ENCODE assay signal across 8 mouse cellular contexts in genomic region chr15:78931577-78931976, GRCm38 (mm10). TPM values are rescaled to one million over a fixed set of nuclear protein-coding genes. Genes with fewer than 3 reads are reported as not detected.
DNase-seq lines count a peak whose midpoint lies in the region; ATAC-seq and TF ChIP-seq lines count a peak whose summit lies in the region.

No protein-coding gene starts in this region.

- H3K4me1 ChIP-seq in liver, embryonic 14.5 days (replicated peaks; ENCODE audit: control insufficient read depth in 2 of 2, insufficient read depth in 2 of 2, low read length in 1 of 2) = peaks cover 31 to 34% of the 10 kb centered on the region in 2 experiments

- H3K36me3 ChIP-seq in liver, embryonic 14.5 days (replicated peaks; ENCODE audit: control insufficient read depth, insufficient read depth, low read depth) = no peaks in the 10 kb centered on the region; the same call in 1 of the 2 replicates

- no peak overlapping the region for H3K9ac ChIP-seq in liver, embryonic 14.5 days (replicated peaks)

- peak; percentile 38 for ATAC-seq in liver, embryonic 14.5 days (ENCODE audit: insufficient read depth)

- intact Hi-C loops in left cerebral cortex, postnatal 10 days (cut with DNase I) = no loop called here

- no peaks in the 10 kb centered on the region for H3K9me3 ChIP-seq in liver, embryonic 14.5 days (ENCODE audit: control insufficient read depth, low read length)

- peak; percentile 98 for TF ChIP-seq CTCF in liver, embryonic 14.5 days (IDR thresholded peaks at IDR 0.05; ENCODE audit: low read depth)

- TF ChIP-seq EP300 in liver, embryonic 14.5 days (IDR thresholded peaks at IDR 0.05; ENCODE audit: low read depth) = no peak; the same call in 1 of the 2 replicates

- peak; percentile 52 for DNase-seq in cerebellum, adult 11-12 months
- DNase-seq in cerebellum, adult 9-11 months = no peak
- peak; percentile 41 to 59 for DNase-seq in spleen, adult 18-20 months
- no peak for DNase-seq in spleen, adult 12 weeks (ENCODE audit: low spot score)
- peak; percentile 49 for DNase-seq in gastrocnemius, postnatal 25 days
- DNase-seq in liver, embryonic 14.5 days (ENCODE audit: low read depth in 3 of 3, low spot score in 3 of 3) = peak in 2 of 3 experiments; percentile 67 to 75
- peak; percentile 65 to 67 for DNase-seq in spleen, postnatal 36 days (ENCODE audit: low spot score in 2 of 2)
- no peak for DNase-seq in left cerebral cortex, postnatal 10 days (ENCODE audit: extremely low spot score in 1 of 2, low spot score in 2 of 2)

- H3K27me3 ChIP-seq in liver, embryonic 14.5 days (ENCODE audit: control insufficient read depth, insufficient read depth, low read length) = no peaks in the 10 kb centered on the region

- no peak overlapping the region for H3K4me2 ChIP-seq in liver, embryonic 14.5 days (ENCODE audit: low read depth)

- peak overlapping the region; percentile 54 for H3K27ac ChIP-seq in liver, embryonic 14.5 days

- WGBS in liver, embryonic 14.5 days (ENCODE audit: insufficient replicate concordance) = 7% methylated on average over 3 of the region's 3 CpGs

- H3K4me3 ChIP-seq in liver, embryonic 14.5 days (ENCODE audit: insufficient read depth in 1 of 2, low read depth in 2 of 2, low read length in 2 of 2) = no peak overlapping the region

RNA-seq across cellular contexts. Expression of gene Nol12, which starts 3.2 kb away (rescaled TPM):
- total RNA-seq in gastrocnemius, postnatal 25 days (2021) = 10 to 100 TPM; 22.2 to 23.1 TPM
- 7.9 and 17.5 TPM in 2 replicates for polyA plus RNA-seq in liver, embryonic 14.5 days (2012; rRNA removed)
- 31.9 and 32.7 TPM in 2 replicates for polyA plus RNA-seq in liver, embryonic 14.5 days (2014; fragmentation: Nextera tagmentation; extraction: Ambion mirVana)
- total RNA-seq in left cerebral cortex, postnatal 10 days (2021) = 10 to 100 TPM; 40.9 to 41.4 TPM

RNA-seq across cellular contexts. Expression of gene Lgals1, which starts 5.1 kb away (rescaled TPM):
- total RNA-seq in gastrocnemius, postnatal 25 days (2021) = 100 to 1,000 TPM; 224 to 270 TPM
- 447 and 459 TPM in 2 replicates for polyA plus RNA-seq in liver, embryonic 14.5 days (2012; rRNA removed)
- polyA plus RNA-seq in liver, embryonic 14.5 days (2014; fragmentation: Nextera tagmentation; extraction: Ambion mirVana) = 641 and 675 TPM in 2 replicates
- 10 to 100 TPM; 24.1 to 25.3 TPM for total RNA-seq in left cerebral cortex, postnatal 10 days (2021)

RNA-seq across cellular contexts. Expression of gene Triobp, which starts 15.9 kb away (rescaled TPM):
- 10 to 100 TPM; 35.3 to 42.2 TPM for total RNA-seq in gastrocnemius, postnatal 25 days (2021)
- 16.1 and 17.0 TPM in 2 replicates for polyA plus RNA-seq in liver, embryonic 14.5 days (2012; rRNA removed)
- polyA plus RNA-seq in liver, embryonic 14.5 days (2014; fragmentation: Nextera tagmentation; extraction: Ambion mirVana) = 12.3 and 13.6 TPM in 2 replicates
- total RNA-seq in left cerebral cortex, postnatal 10 days (2021) = 10 to 100 TPM; 31.7 to 37.6 TPM

RNA-seq across cellular contexts. Expression of gene Pdxp, which starts 17.9 kb away (rescaled TPM):
- 1 to 10 TPM; 2.3 TPM for total RNA-seq in gastrocnemius, postnatal 25 days (2021)
- 9.3 and 9.7 TPM in 2 replicates for polyA plus RNA-seq in liver, embryonic 14.5 days (2012; rRNA removed)
- polyA plus RNA-seq in liver, embryonic 14.5 days (2014; fragmentation: Nextera tagmentation; extraction: Ambion mirVana) = 6.4 and 7.8 TPM in 2 replicates
- 100 to 1,000 TPM; 146 to 158 TPM for total RNA-seq in left cerebral cortex, postnatal 10 days (2021)

RNA-seq across cellular contexts. Expression of gene Sh3bp1, which starts 32.0 kb away (rescaled TPM):
- total RNA-seq in gastrocnemius, postnatal 25 days (2021) = 1 to 10 TPM; 2.6 to 3.1 TPM
- polyA plus RNA-seq in liver, embryonic 14.5 days (2012; rRNA removed) = 22.2 and 23.2 TPM in 2 replicates
- 13.3 and 15.3 TPM in 2 replicates for polyA plus RNA-seq in liver, embryonic 14.5 days (2014; fragmentation: Nextera tagmentation; extraction: Ambion mirVana)
- 1 to 10 TPM; 8.7 to 9.4 TPM for total RNA-seq in left cerebral cortex, postnatal 10 days (2021)

Comparison
In these comparisons a context has a peak if more than half of its experiments do, and no peak if none do; other contexts are left out.
1. DNase-seq: peak in cerebellum, adult 11-12 months (single experiment), spleen, adult 18-20 months (2 of 2), gastrocnemius, postnatal 25 days (single experiment), liver, embryonic 14.5 days (2 of 3) and spleen, postnatal 36 days (2 of 2); none in cerebellum, adult 9-11 months (single experiment), spleen, adult 12 weeks (single experiment) and left cerebral cortex, postnatal 10 days (0 of 2).
2. RNA of gene Lgals1, which starts 5.1 kb away (total RNA-seq): 224 to 270 TPM in gastrocnemius, postnatal 25 days; 24.1 to 25.3 TPM in left cerebral cortex, postnatal 10 days; every median in the first group is over 4 times any median in the second.